Mouse (Mus musculus) MEL (cell line): Measurements from ENCODE around the gene Gm20431. TPM values are rescaled to one million over a fixed set of nuclear protein-coding genes. Genes with fewer than 3 reads are reported as not detected.

Experiments
- DNase-seq: peaks from one replicate; pipeline ENCODE4 v3.0.0; 2011; ENCODE audit warnings: low read depth, low spot score
- H3K27ac ChIP-seq: 2 replicates; pipeline ENCODE4 v1.5.1; 2012; ENCODE audit warnings: low read depth, mild to moderate bottlenecking, control low read depth, low read length, moderate library complexity; ENCODE audit not compliant: control insufficient read depth
- H3K27me3 ChIP-seq, 2 experiments: fragments of 150-350 bp in 1 of 2; sonication (generic) in 1 of 2; 2 replicates each; pipeline ENCODE4 v1.6.1; 2012; ENCODE audit warnings: low read length in 2 of 2, mild to moderate bottlenecking in 2 of 2, improper control_type of control experiment in 1 of 2, moderate library complexity in 1 of 2; ENCODE audit not compliant: insufficient read depth in 2 of 2, control insufficient read depth in 1 of 2
- H3K36me3 ChIP-seq, 2 experiments: 2 replicates each; pipeline ENCODE4 v1.6.1; 2012 to 2014; ENCODE audit warnings: low read length in 2 of 2, improper control_type of control experiment in 1 of 2, inconsistent platforms in 1 of 2, mild to moderate bottlenecking in 1 of 2; ENCODE audit not compliant: insufficient read depth in 2 of 2, control insufficient read depth in 1 of 2
- H3K4me1 ChIP-seq, 2 experiments: fragments of 150-350 bp in 1 of 2; sonication (generic) in 1 of 2; 2 replicates each; pipeline ENCODE4 v1.6.1; 2012; ENCODE audit warnings: low read length in 2 of 2, improper control_type of control experiment in 1 of 2, mild to moderate bottlenecking in 1 of 2; ENCODE audit not compliant: insufficient read depth in 2 of 2, control insufficient read depth in 1 of 2
- H3K4me3 ChIP-seq, 2 experiments: fragments of 150-350 bp in 1 of 2; sonication (generic) in 1 of 2; 2 replicates each; pipeline ENCODE4 v1.5.1; 2012; ENCODE audit warnings: low read depth in 2 of 2, low read length in 2 of 2, mild to moderate bottlenecking in 2 of 2, moderate library complexity in 2 of 2, control low read depth in 1 of 2, improper control_type of control experiment in 1 of 2; ENCODE audit not compliant: control insufficient read depth in 1 of 2, insufficient read depth in 1 of 2
- H3K79me2 ChIP-seq: 2 replicates; pipeline ENCODE4 v1.6.1; 2012; ENCODE audit warnings: mild to moderate bottlenecking, low read length, moderate library complexity; ENCODE audit not compliant: control insufficient read depth, poor library complexity, insufficient read depth
- H3K9ac ChIP-seq: 2 replicates; pipeline ENCODE4 v1.6.1; 2012; ENCODE audit warnings: low read depth, mild to moderate bottlenecking, control low read depth, low read length, moderate library complexity; ENCODE audit not compliant: control insufficient read depth, poor library complexity, severe bottlenecking
- H3K9me3 ChIP-seq: fragments of 150-350 bp; sonication (generic); replicated peaks from 2 replicates; pipeline ENCODE4 v1.6.1; 2012; ENCODE audit warnings: mild to moderate bottlenecking, low read length, improper control_type of control experiment, moderate library complexity; ENCODE audit not compliant: insufficient read depth
- BHLHE40 ChIP-seq: IDR thresholded peaks from 2 replicates; pipeline ENCODE4 v1.6.1; 2012; ENCODE audit warnings: low read depth, mild to moderate bottlenecking, inconsistent platforms, low read length, improper control_type of control experiment, borderline replicate concordance
- EP300 ChIP-seq, 2 experiments: IDR thresholded peaks; 2 replicates each; pipeline ENCODE4 v1.6.1; 2011; ENCODE audit warnings: improper control_type of control experiment in 2 of 2, low read length in 2 of 2, low read depth in 1 of 2, mild to moderate bottlenecking in 1 of 2
- ETS1 ChIP-seq: IDR thresholded peaks from 2 replicates; pipeline ENCODE4 v1.6.1; 2012; ENCODE audit warnings: low read depth, mild to moderate bottlenecking, inconsistent platforms, low read length, improper control_type of control experiment, moderate library complexity
- GABPA ChIP-seq: IDR thresholded peaks from 2 replicates; pipeline ENCODE4 v1.6.1; 2012; ENCODE audit warnings: low read depth, mild to moderate bottlenecking, inconsistent platforms, low read length, improper control_type of control experiment, moderate library complexity
- GATA1 ChIP-seq: IDR thresholded peaks from 2 replicates; pipeline ENCODE4 v1.6.1; 2011; ENCODE audit warnings: low read depth, low read length, improper control_type of control experiment
- HCFC1 ChIP-seq: IDR thresholded peaks from 2 replicates; pipeline ENCODE4 v1.6.1; 2012; ENCODE audit warnings: low read depth, mild to moderate bottlenecking, inconsistent platforms, low read length, improper control_type of control experiment, moderate library complexity
- KAT2A ChIP-seq: conservative IDR thresholded peaks from 2 replicates; pipeline ENCODE4 v1.6.1; 2012; ENCODE audit warnings: low read depth, low read length, improper control_type of control experiment, inconsistent platforms
- MAFK ChIP-seq: IDR thresholded peaks from 2 replicates; pipeline ENCODE4 v1.6.1; 2011; ENCODE audit warnings: low read depth, mild to moderate bottlenecking, low read length, improper control_type of control experiment, borderline replicate concordance
- MXI1 ChIP-seq: IDR thresholded peaks from 2 replicates; pipeline ENCODE4 v1.6.1; 2011; ENCODE audit warnings: mild to moderate bottlenecking, low read depth, low read length, improper control_type of control experiment
- MYB ChIP-seq: IDR thresholded peaks from 2 replicates; pipeline ENCODE4 v1.6.1; 2011; ENCODE audit warnings: mild to moderate bottlenecking, low read depth, low read length, improper control_type of control experiment
- MYC ChIP-seq: IDR thresholded peaks from 2 replicates; pipeline ENCODE4 v1.6.1; 2011; ENCODE audit warnings: low read depth, mild to moderate bottlenecking, low read length, improper control_type of control experiment, moderate library complexity
- NRF1 ChIP-seq: IDR thresholded peaks from 2 replicates; pipeline ENCODE4 v1.6.1; 2014; ENCODE audit warnings: low read depth, mild to moderate bottlenecking, inconsistent platforms, low read length, improper control_type of control experiment, moderate library complexity; ENCODE audit not compliant: poor library complexity, insufficient read depth, severe bottlenecking
- POLR2AphosphoS2 ChIP-seq: IDR thresholded peaks from 2 replicates; pipeline ENCODE4 v1.6.1; 2011; ENCODE audit warnings: low read length, improper control_type of control experiment
- TBP ChIP-seq: IDR thresholded peaks from 2 replicates; pipeline ENCODE4 v1.8.0; 2011; ENCODE audit warnings: low read depth, low read length, improper control_type of control experiment
- UBTF ChIP-seq: IDR thresholded peaks from 2 replicates; pipeline ENCODE4 v1.6.1; 2012; ENCODE audit warnings: low read depth, mild to moderate bottlenecking, inconsistent platforms, low read length, improper control_type of control experiment, moderate library complexity, borderline replicate concordance; ENCODE audit not compliant: insufficient read depth
- USF1 ChIP-seq: IDR thresholded peaks from 2 replicates; pipeline ENCODE4 v1.6.1; 2014; ENCODE audit warnings: low read depth, mild to moderate bottlenecking, inconsistent platforms, low read length, improper control_type of control experiment, moderate library complexity
- ZC3H11A ChIP-seq: IDR thresholded peaks from 2 replicates; pipeline ENCODE4 v1.6.1; 2012; ENCODE audit warnings: low read depth, mild to moderate bottlenecking, inconsistent platforms, low read length, improper control_type of control experiment
- ZKSCAN1 ChIP-seq: IDR thresholded peaks from 2 replicates; pipeline ENCODE4 v1.6.1; 2012; ENCODE audit warnings: low read depth, mild to moderate bottlenecking, inconsistent platforms, low read length, improper control_type of control experiment, moderate library complexity
- polyA plus RNA-seq, 2 experiments: library from polyadenylated mRNA; stranded (reverse) in 1 of 2; unstranded in 1 of 2; fragments of >175 nt in 1 of 2; fragments of >200 nt in 1 of 2; gene quantifications; 2 replicates each; pipeline versions ENCODE4 v1.2.1 to v1.2.4; 2012; ENCODE audit warnings: low replicate concordance in 2 of 2, low read depth in 1 of 2; ENCODE audit not compliant: insufficient read length in 2 of 2, insufficient read depth in 1 of 2, missing spikeins in 1 of 2
- total RNA-seq: library from RNA; depleted of rRNA; stranded (reverse); fragments of 300-350 nt; gene quantifications from 2 replicates; pipeline ENCODE4 v1.2.3, GENCODE M21; 2012

Gm20431 gene
- total and polyA plus RNA-seq, 3 experiments, result 5.9 to 8.1 TPM; not detected in 1

GRCm38 (mm10) chr2:167563035-167563434 is 98.3 kb downstream of the Gm20431 start:
- Histone ChIP-seq H3K27ac (no peak overlapping the region), H3K27me3 (peaks cover 6 to 17% of the 10 kb centered on the region in 2 experiments), H3K9me3 (no peaks in the 10 kb centered on the region), H3K36me3 (no peaks in the 10 kb centered on the region)
- no peak for DNase-seq
- no peak for TF ChIP-seq MAFK
- TF ChIP-seq TBP, result no peak
- TF ChIP-seq MXI1, result no peak
- no peak for TF ChIP-seq BHLHE40
- TF ChIP-seq EP300 (IDR thresholded peaks at IDR 0.05; ENCODE audit: low read depth in 1 of 2, low read length in 2 of 2), result no peak
- TF ChIP-seq MYB, result no peak
- TF ChIP-seq ZKSCAN1, result no peak
- no peak for TF ChIP-seq MYC
- TF ChIP-seq POLR2AphosphoS2, result no peak
- no peak for TF ChIP-seq UBTF
- TF ChIP-seq KAT2A, result no peak
- TF ChIP-seq GATA1, result no peak
- TF ChIP-seq ETS1, result no peak
- TF ChIP-seq, all 39 proteins: peak for 0
- Histone ChIP-seq H3K4me1 (no peaks in the 10 kb centered on the region), H3K79me2 (no peaks in the 10 kb centered on the region), H3K9ac (no peak overlapping the region), H3K4me3 (no peak overlapping the region)

- Histone ChIP-seq H3K9ac (no peak overlapping the region), H3K4me1 (no peaks in the 10 kb centered on the region), H3K4me3 (no peak overlapping the region), H3K27me3 (peaks cover 6 to 14% of the 10 kb centered on the region in 2 experiments), H3K9me3 (no peaks in the 10 kb centered on the region), H3K79me2 (no peaks in the 10 kb centered on the region), H3K27ac (no peak overlapping the region), H3K36me3 (no peaks in the 10 kb centered on the region)
- no peak for DNase-seq
- no peak for TF ChIP-seq USF1
- no peak for TF ChIP-seq GABPA
- TF ChIP-seq HCFC1, result no peak
- no peak for TF ChIP-seq KAT2A
- TF ChIP-seq BHLHE40, result no peak
- no peak for TF ChIP-seq MYC
- no peak for TF ChIP-seq ZC3H11A
- no peak for TF ChIP-seq TBP
- TF ChIP-seq POLR2AphosphoS2, result no peak
- no peak for TF ChIP-seq NRF1
These were observed 99.2 kb downstream of the Gm20431 start for GRCm38 (mm10) chr2:167562101-167562500.
